Mouse (Mus musculus) midbrain, embryonic 14.5 days (tissue): Measurements from ENCODE around the gene Csde1. TPM values are rescaled to one million over a fixed set of nuclear protein-coding genes. Genes with fewer than 3 reads are reported as not detected.
A peak's percentile ranks its signal among the peaks of the same experiment; 100 is the strongest.

Experiments used
- ATAC-seq: fragments of 200-750 bp; cut with Nextera tagmentation; 2 replicates; pipeline ENCODE4 v1.8.0; 2017; ENCODE audit warnings: moderate number of reproducible peaks, moderate library complexity; ENCODE audit not compliant: low FRiP score, low TSS enrichment
- DNase-seq: peaks from one replicate; pipeline ENCODE4 v3.0.0-alpha.2; 2015
- H3K27ac ChIP-seq: fragments of 300-500 bp; sonication (generic); replicated peaks from 2 replicates; pipeline ENCODE4 v1.5.1; 2014; ENCODE audit warnings: mild to moderate bottlenecking, low read depth, low read length, moderate library complexity
- H3K27me3 ChIP-seq: fragments of 300-500 bp; sonication (generic); 2 replicates; pipeline ENCODE4 v1.6.1; 2014; ENCODE audit warnings: low read length, control low read depth, mixed read lengths; ENCODE audit not compliant: control insufficient read depth, insufficient read depth
- H3K36me3 ChIP-seq: fragments of 300-500 bp; sonication (generic); 2 replicates; pipeline ENCODE4 v1.6.1; 2014; ENCODE audit warnings: low read length, control low read depth; ENCODE audit not compliant: control insufficient read depth, insufficient read depth
- H3K4me1 ChIP-seq: fragments of 300-500 bp; sonication (generic); 2 replicates; pipeline ENCODE4 v1.6.1; 2014; ENCODE audit warnings: mild to moderate bottlenecking, antibody characterized with exemption, low read length, control low read depth; ENCODE audit not compliant: control insufficient read depth, insufficient read depth
- H3K4me2 ChIP-seq: fragments of 300-500 bp; sonication (generic); 2 replicates; pipeline ENCODE4 v1.6.1; 2014; ENCODE audit warnings: mild to moderate bottlenecking, low read length, moderate library complexity
- H3K4me3 ChIP-seq: fragments of 300-500 bp; sonication (generic); replicated peaks from 2 replicates; pipeline ENCODE4 v1.5.1; 2014; ENCODE audit warnings: low read depth, low read length
- H3K9ac ChIP-seq: fragments of 300-500 bp; sonication (generic); replicated peaks from 2 replicates; pipeline ENCODE4 v1.6.1; 2014; ENCODE audit warnings: mild to moderate bottlenecking, low read length, moderate library complexity
- H3K9me3 ChIP-seq: fragments of 300-500 bp; sonication (generic); 2 replicates; pipeline ENCODE4 v1.6.1; 2016; ENCODE audit warnings: low read length, control low read depth, mixed read lengths; ENCODE audit not compliant: control insufficient read depth
- WGBS: fragments of 180-500 bp; shearing (Covaris S2); extraction: QIAGEN DNeasy Blood & Tissue Kit; methylation state at CpG from one replicate; pipeline ENCODE4 v1.1.7; 2014; 5-methylcytosine and 5-hydroxymethylcytosine counted together
- polyA plus RNA-seq: library from polyadenylated mRNA; unstranded; fragments of >200 nt; fragmentation: Nextera tagmentation; extraction: Ambion mirVana; gene quantifications from 2 replicates; pipeline ENCODE4 v1.2.1, GENCODE M21; 2014

The Csde1 gene
- polyA plus RNA-seq, 1 experiment from 2014 or later = 554 TPM

GRCm38 (mm10) chr3:103099667-103100066, 79.4 kb downstream of the Csde1 start:
- Histone ChIP-seq H3K9me3 (no peaks in the 10 kb centered on the region), H3K27ac (no peak overlapping the region), H3K27me3 (peaks cover 17% of the 10 kb centered on the region), H3K4me2 (no peak overlapping the region), H3K9ac (no peak overlapping the region), H3K4me3 (no peak overlapping the region), H3K36me3 (no peaks in the 10 kb centered on the region), H3K4me1 (peaks cover 4% of the 10 kb centered on the region; the same call in 1 of the 2 replicates)
- ATAC-seq (no peak), DNase-seq (no peak)
- WGBS = 84% methylated on average over 6 of the region's 6 CpGs

- 71% methylated on average over 2 of the region's 2 CpGs for WGBS
- ATAC-seq (no peak), DNase-seq (no peak)
- H3K9me3 ChIP-seq = no peaks in the 10 kb centered on the region
- H3K4me3 ChIP-seq = no peak overlapping the region
- H3K36me3 ChIP-seq = no peaks in the 10 kb centered on the region
- no peak overlapping the region for H3K27ac ChIP-seq
- no peak overlapping the region for H3K9ac ChIP-seq
- H3K4me1 ChIP-seq = peaks cover 4% of the 10 kb centered on the region; the same call in 1 of the 2 replicates
- H3K4me2 ChIP-seq = no peak overlapping the region
- peaks cover 17% of the 10 kb centered on the region for H3K27me3 ChIP-seq
Measured at GRCm38 (mm10) chr3:103100735-103101134, 80.5 kb downstream of the Csde1 start.

GRCm38 (mm10) chr3:103101194-103101593, 81.0 kb downstream of the Csde1 start:
- H3K36me3 ChIP-seq = no peaks in the 10 kb centered on the region
- H3K4me2 ChIP-seq = no peak overlapping the region
- ATAC-seq (no peak), DNase-seq (no peak)
- no peak overlapping the region for H3K9ac ChIP-seq
- H3K27ac ChIP-seq = no peak overlapping the region
- H3K27me3 ChIP-seq = peaks cover 17% of the 10 kb centered on the region
- 68% methylated on average over 5 of the region's 5 CpGs for WGBS
- H3K4me1 ChIP-seq = peaks cover 4% of the 10 kb centered on the region; the same call in 1 of the 2 replicates
- no peak overlapping the region for H3K4me3 ChIP-seq
- H3K9me3 ChIP-seq = no peaks in the 10 kb centered on the region

GRCm38 (mm10) chr3:103101909-103102308, 81.7 kb downstream of the Csde1 start:
- peaks cover 17% of the 10 kb centered on the region for H3K27me3 ChIP-seq
- peak overlapping the region; percentile 39; the same call in 1 of the 2 replicates for H3K9ac ChIP-seq
- DNase-seq (no peak), ATAC-seq (peak; percentile 47)
- H3K4me3 ChIP-seq = peak overlapping the region; percentile 43
- H3K36me3 ChIP-seq = no peaks in the 10 kb centered on the region
- peak overlapping the region; percentile 75 for H3K4me2 ChIP-seq
- H3K4me1 ChIP-seq = peaks cover 4% of the 10 kb centered on the region; the same call in 1 of the 2 replicates
- H3K9me3 ChIP-seq = no peaks in the 10 kb centered on the region
- H3K27ac ChIP-seq = no peak overlapping the region
- WGBS = 3% methylated on average over 14 of the region's 14 CpGs

GRCm38 (mm10) chr3:103102454-103103390, 82.5 kb downstream of the Csde1 start, which contains the start of gene Dennd2c:
Dennd2c (plus strand) TSS chr3:103102604.
- peaks cover 4% of the 10 kb centered on the region; the same call in 1 of the 2 replicates for H3K4me1 ChIP-seq
- H3K9me3 ChIP-seq = no peaks in the 10 kb centered on the region
- peaks cover 17% of the 10 kb centered on the region for H3K27me3 ChIP-seq
- peak within 1 kb of the TSS; percentile 39 for H3K9ac ChIP-seq
- H3K36me3 ChIP-seq = no peaks in the 10 kb centered on the region
- peak; percentile 92 for ATAC-seq
- peak within 1 kb of the TSS; percentile 43 for H3K4me3 ChIP-seq
- H3K4me2 ChIP-seq = peak within 1 kb of the TSS; percentile 75
- WGBS = 2% methylated on average over 72 of the region's 72 CpGs
- DNase-seq = peak; percentile 79
- no peak within 1 kb of the TSS for H3K27ac ChIP-seq

Other genes starting within 250 kb of the Csde1 start
- gene Tshb, start 237.7 kb upstream of the Csde1 start, polyA plus RNA-seq = 0.32 and 0.72 TPM in 2 replicates
- not detected in 2 replicates for gene Sycp1, start 84.3 kb upstream of the Csde1 start, polyA plus RNA-seq
- 0.07 TPM in 2 replicates for gene Nr1h5, start 56.3 kb upstream of the Csde1 start, polyA plus RNA-seq
- 59.0 and 59.8 TPM in 2 replicates for gene Sike1, start 24.7 kb upstream of the Csde1 start, polyA plus RNA-seq
- gene Nras, start 37.9 kb downstream of the Csde1 start, polyA plus RNA-seq = 95.7 and 95.8 TPM in 2 replicates
- not detected in 2 replicates for gene Ampd1, start 53.6 kb downstream of the Csde1 start, polyA plus RNA-seq
- gene Dennd2c, start 82.2 kb downstream of the Csde1 start, polyA plus RNA-seq = 0.84 and 0.97 TPM in 2 replicates
- 221 and 246 TPM in 2 replicates for gene Bcas2, start 151.2 kb downstream of the Csde1 start, polyA plus RNA-seq